Mouse (Mus musculus) testis, adult 2 months (tissue): ENCODE measurements around the gene Serinc5. TPM values are rescaled to one million over a fixed set of nuclear protein-coding genes. Genes with fewer than 3 reads are reported as not detected.

Source experiments
- H3K27ac ChIP-seq: fragments of 200-500 bp; 2 replicates; pipeline ENCODE4 v1.5.1; 2012; ENCODE audit warnings: low read depth, low read length; ENCODE audit not compliant: control insufficient read depth, insufficient read depth
- H3K27me3 ChIP-seq: fragments of 200-500 bp; 2 replicates; pipeline ENCODE4 v1.6.1; 2012; ENCODE audit warnings: mild to moderate bottlenecking, low read length, moderate library complexity; ENCODE audit not compliant: control insufficient read depth, insufficient read depth
- H3K36me3 ChIP-seq: fragments of 200-500 bp; 2 replicates; pipeline ENCODE4 v1.6.1; 2012; ENCODE audit warnings: mild to moderate bottlenecking, low read length; ENCODE audit not compliant: control insufficient read depth, insufficient read depth
- H3K4me1 ChIP-seq: fragments of 200-500 bp; 2 replicates; pipeline ENCODE4 v1.6.1; 2012; ENCODE audit warnings: low read length; ENCODE audit not compliant: control insufficient read depth, insufficient read depth
- H3K4me3 ChIP-seq: fragments of 200-500 bp; 2 replicates; pipeline ENCODE4 v1.5.1; 2012; ENCODE audit warnings: low read depth, mild to moderate bottlenecking, low read length, moderate library complexity, mixed read lengths; ENCODE audit not compliant: control insufficient read depth
- CTCF ChIP-seq: fragments of 200-500 bp; IDR thresholded peaks from 2 replicates; pipeline ENCODE4 v1.5.1; 2012; ENCODE audit warnings: low read depth, mild to moderate bottlenecking, inconsistent platforms, low read length, moderate library complexity; ENCODE audit not compliant: control insufficient read depth, insufficient read depth, insufficient replicate concordance
- POLR2A ChIP-seq: fragments of 200-500 bp; IDR thresholded peaks from 2 replicates; pipeline ENCODE4 v1.6.1; 2012; ENCODE audit warnings: low read depth, mild to moderate bottlenecking, inconsistent platforms, low read length, moderate library complexity; ENCODE audit not compliant: control insufficient read depth
- polyA plus RNA-seq: library from polyadenylated mRNA; depleted of rRNA; stranded (reverse); fragments of >200 nt; gene quantifications from 2 replicates; pipeline ENCODE4 v1.2.3, GENCODE M21; 2012

Serinc5 gene
- polyA plus RNA-seq, 1 experiment, result 10.1 TPM

DNA sequence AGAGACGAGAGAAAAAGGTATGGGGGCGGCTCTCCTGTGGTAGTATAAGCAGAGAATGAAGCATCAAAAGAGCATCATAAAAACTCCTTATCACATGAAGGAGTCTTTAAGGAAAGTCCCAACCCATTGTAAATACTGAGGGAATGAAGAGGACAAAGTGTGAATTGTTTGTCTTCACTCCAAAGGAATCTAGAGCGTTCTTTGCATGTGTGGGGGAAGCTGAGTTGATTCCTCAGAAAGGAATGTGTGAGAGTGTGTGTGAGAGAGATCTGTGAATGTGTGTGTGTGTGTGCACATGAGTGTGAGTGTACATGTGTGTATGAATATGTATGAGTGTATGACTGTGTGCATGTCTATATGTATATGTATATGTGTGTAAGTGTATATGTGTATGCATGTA is 22.2 kb upstream of the Serinc5 start:
- H3K27me3 ChIP-seq, result no peaks in the 10 kb centered on the region
- no peak overlapping the region for H3K4me3 ChIP-seq
- H3K36me3 ChIP-seq, result no peaks in the 10 kb centered on the region
- H3K4me1 ChIP-seq, result peaks cover 5% of the 10 kb centered on the region; the same call in 1 of the 2 replicates
- no peak overlapping the region for H3K27ac ChIP-seq
- TF ChIP-seq CTCF, result no peak
- TF ChIP-seq POLR2A, result no peak

DNA sequence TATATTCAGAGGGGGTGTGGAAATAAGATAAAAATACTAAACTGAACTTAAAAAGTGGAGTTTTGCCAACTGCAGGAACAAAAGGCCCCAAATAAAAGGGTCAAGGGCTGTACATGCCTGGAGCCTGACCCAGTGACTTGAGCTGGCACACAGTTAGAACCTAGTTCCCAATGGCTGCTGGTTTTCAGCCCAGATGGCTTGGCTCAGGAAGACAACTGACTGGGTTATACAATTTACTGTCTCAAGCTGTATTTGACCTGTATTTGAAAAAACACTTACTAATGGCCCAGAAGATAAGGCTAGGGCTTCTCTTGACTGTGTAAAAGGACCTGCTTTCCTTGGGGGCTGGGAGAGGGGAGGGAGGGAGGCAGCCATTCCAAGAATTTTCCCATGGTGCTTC is 21.6 kb upstream of the Serinc5 start:
- H3K4me1 ChIP-seq, result peaks cover 5% of the 10 kb centered on the region; the same call in 1 of the 2 replicates
- no peak overlapping the region for H3K4me3 ChIP-seq
- TF ChIP-seq POLR2A (no peak), CTCF (no peak)
- H3K27ac ChIP-seq, result no peak overlapping the region
- H3K36me3 ChIP-seq, result no peaks in the 10 kb centered on the region
- no peaks in the 10 kb centered on the region for H3K27me3 ChIP-seq

DNA sequence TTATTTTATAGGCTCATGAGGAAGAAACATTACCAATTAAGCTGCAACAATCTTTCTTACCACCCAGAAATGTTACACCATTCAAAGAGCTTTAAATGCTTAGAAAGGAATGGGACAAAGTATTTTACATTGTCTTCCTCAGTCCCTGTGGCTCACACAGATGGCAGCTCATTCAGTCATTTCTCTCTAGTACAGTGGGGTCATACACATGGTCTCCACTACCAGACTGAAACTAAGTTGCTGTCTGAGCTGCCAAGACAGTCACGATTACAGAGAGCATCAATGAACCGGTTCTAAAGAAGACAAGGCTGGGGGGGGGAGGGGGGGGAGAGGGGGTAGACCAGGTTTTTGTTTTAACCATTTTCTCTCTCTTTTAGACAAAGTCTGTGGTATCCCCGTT is 19.7 kb upstream of the Serinc5 start:
- no peaks in the 10 kb centered on the region for H3K36me3 ChIP-seq
- no peaks in the 10 kb centered on the region for H3K27me3 ChIP-seq
- H3K27ac ChIP-seq, result no peak overlapping the region
- H3K4me1 ChIP-seq, result peaks cover 5% of the 10 kb centered on the region; the same call in 1 of the 2 replicates
- H3K4me3 ChIP-seq, result no peak overlapping the region
- TF ChIP-seq CTCF (no peak), POLR2A (no peak)

DNA sequence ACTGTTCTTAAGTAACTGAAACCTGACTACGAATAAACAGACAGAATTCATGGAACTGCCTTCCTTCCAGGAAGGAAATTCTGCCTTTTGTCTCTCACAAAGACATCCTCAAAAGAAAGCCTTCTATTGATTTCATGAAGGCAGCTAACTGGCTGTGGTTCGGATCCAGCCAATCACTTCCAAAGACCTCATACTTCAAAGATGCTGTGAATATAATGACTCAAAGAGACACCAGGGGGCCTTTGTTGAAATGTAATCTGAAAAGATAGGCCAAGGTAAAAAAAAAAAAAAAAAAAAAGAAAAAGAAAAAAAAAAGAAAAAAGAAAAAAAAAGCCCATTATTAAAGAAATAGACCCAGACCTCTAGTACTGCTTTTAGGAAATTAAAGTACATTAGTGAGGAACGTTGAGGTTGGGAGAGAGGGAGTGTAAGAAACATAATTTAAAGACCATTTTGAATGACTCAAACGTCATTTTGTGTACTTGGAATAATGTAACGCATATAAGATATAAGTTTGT is 18.6 kb upstream of the Serinc5 start:
- Histone ChIP-seq H3K4me3 (no peak overlapping the region), H3K27me3 (no peaks in the 10 kb centered on the region), H3K4me1 (peaks cover 5% of the 10 kb centered on the region; the same call in 1 of the 2 replicates), H3K27ac (no peak overlapping the region), H3K36me3 (no peaks in the 10 kb centered on the region)
- TF ChIP-seq CTCF (no peak), POLR2A (no peak)

DNA sequence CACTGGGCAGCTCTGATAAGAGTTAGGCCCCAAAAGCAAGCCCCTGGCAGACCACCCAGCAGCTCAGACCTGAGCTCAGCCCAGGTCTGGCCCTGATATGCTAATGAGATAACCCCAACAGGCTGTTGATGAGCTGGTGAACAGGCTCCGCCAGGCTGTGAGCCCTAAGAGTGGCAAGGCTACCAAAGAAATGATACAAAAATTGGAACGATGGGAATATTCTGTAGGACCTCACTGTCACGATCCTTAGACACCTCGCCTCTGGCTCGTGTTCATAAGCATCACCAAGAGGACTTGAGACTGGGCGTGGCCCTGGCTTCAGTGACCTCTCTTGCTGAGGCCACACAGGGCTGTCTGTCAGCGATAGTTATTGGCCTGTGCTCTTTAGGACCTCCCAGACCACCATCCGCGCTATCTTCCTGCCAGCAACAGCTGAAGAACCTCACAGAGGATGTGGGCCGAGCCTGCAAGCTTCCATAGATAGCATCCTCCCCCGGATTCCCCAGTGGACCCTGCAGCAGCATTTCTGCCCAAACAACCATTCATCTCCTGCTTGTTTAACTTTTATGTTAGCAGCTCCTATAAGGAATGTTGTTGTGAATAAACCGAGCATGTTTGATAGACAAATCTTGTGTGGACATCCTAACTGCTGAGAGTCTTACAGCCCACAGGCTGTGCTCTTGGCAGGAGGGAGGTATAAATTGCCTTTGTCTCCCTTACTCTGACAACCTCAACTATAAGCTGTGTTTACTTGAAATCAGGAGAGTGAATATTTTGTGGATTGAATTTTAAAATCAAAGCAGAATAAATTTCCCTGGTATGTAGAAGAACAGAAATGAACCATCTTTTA is 17.9 kb upstream of the Serinc5 start:
- H3K27ac ChIP-seq, result no peak overlapping the region; the same call in 1 of the 2 replicates
- TF ChIP-seq POLR2A (no peak), CTCF (no peak)
- no peaks in the 10 kb centered on the region for H3K27me3 ChIP-seq
- H3K4me1 ChIP-seq, result peaks cover 5% of the 10 kb centered on the region; the same call in 1 of the 2 replicates
- H3K4me3 ChIP-seq, result no peak overlapping the region
- H3K36me3 ChIP-seq, result no peaks in the 10 kb centered on the region

DNA sequence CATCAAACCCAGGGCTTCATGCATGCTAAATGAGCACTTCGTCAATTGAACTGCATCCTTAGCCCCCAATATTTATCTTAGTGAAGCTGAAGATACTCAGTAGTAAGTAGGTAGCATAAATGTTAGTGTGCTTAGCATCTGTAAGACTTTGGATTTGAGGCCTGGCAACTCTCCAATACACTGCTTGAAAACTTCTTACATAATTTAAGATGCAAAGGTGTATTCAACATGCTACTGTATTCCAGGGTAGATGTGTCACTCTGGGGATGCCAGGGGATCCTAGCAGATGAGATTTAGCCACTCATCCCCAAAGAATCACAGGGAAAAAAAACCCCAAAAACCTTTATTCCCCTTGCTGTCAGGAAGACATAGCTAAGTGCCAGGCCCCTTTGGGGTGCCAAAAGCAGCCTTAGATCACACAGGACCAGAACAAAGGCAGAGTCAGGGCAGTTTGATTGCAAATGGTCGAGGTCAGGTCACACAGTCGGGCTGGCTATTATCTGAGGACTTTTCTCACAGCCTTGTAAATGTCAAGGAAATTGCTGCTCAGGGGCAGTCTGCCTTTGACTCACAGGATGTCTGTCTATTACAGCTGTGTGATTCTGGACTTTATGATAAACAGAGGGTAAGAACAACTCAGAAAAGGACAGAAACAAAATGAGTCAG is 17.0 kb upstream of the Serinc5 start:
- Histone ChIP-seq H3K4me1 (peaks cover 5% of the 10 kb centered on the region; the same call in 1 of the 2 replicates), H3K27me3 (no peaks in the 10 kb centered on the region), H3K4me3 (no peak overlapping the region), H3K27ac (no peak overlapping the region), H3K36me3 (no peaks in the 10 kb centered on the region)
- no peak for TF ChIP-seq POLR2A
- no peak for TF ChIP-seq CTCF

DNA sequence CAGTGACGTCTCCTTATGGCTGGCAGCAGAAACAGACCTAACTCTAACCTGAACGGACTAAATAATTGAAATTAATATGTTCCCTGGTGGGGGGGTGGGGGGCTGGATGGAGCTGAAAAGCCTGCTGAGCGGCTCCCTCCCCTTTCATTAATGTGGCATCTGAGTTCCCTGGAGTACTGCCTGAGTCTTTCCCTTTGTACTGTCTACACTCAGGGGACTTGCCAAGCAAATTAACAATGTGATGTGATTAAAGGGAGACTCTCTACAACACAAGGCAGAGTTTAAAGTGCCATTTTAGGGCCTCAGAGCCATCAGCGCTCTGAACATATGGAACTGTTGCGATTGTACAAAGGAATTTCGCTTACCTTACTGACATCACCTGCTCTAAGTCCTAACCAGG is 16.4 kb upstream of the Serinc5 start:
- H3K27me3 ChIP-seq, result no peaks in the 10 kb centered on the region
- no peak overlapping the region for H3K27ac ChIP-seq

More for the DNA sequence above, 16.4 kb upstream of the Serinc5 start:
- TF ChIP-seq CTCF (no peak), POLR2A (no peak)
- Histone ChIP-seq H3K4me1 (peaks cover 5% of the 10 kb centered on the region; the same call in 1 of the 2 replicates), H3K4me3 (no peak overlapping the region), H3K36me3 (no peaks in the 10 kb centered on the region)
